Mouse (Mus musculus) activated CD4-positive, CD25-positive, alpha-beta regulatory T cell, adult 4 months (primary cell): Measurements from ENCODE around the gene Chka. TPM values are rescaled to one million over a fixed set of nuclear protein-coding genes. Genes with fewer than 3 reads are reported as not detected.
A peak's percentile ranks its signal among the peaks of the same experiment; 100 is the strongest.

Source experiments
- ATAC-seq: one replicate; pipeline ENCODE4 v1.8.0; 2017
- polyA plus RNA-seq, 2 experiments: library from polyadenylated mRNA; unstranded; fragments of 100-300 nt; shearing (Covaris generic); gene quantifications; one replicate each; pipeline ENCODE4 v1.2.1; 2017

Gene Chka
- polyA plus RNA-seq, 2 experiments from 2014 or later: 3.0 to 3.2 TPM

GRCm38 (mm10) chr19:3846676-3847604 is 4.6 kb upstream of the Chka start:
- no peak for ATAC-seq

- no peak for ATAC-seq
Measured at GRCm38 (mm10) chr19:3847711-3848110, 3.9 kb upstream of the Chka start.

- ATAC-seq: no peak
Measured at GRCm38 (mm10) chr19:3848207-3848808, 3.3 kb upstream of the Chka start.

GRCm38 (mm10) chr19:3849251-3849650 is 2.3 kb upstream of the Chka start:
- ATAC-seq: no peak

- no peak for ATAC-seq
Measured at GRCm38 (mm10) chr19:3850076-3850475, 1.5 kb upstream of the Chka start.

- no peak for ATAC-seq
Measured at GRCm38 (mm10) chr19:3850847-3851469, 615 bp upstream of the Chka start.

GRCm38 (mm10) chr19:3851979-3852681 is 557 bp downstream of the Chka start:
- peak; percentile 5 for ATAC-seq

- ATAC-seq: no peak
Measured at GRCm38 (mm10) chr19:3853121-3853520, 1.5 kb downstream of the Chka start.

GRCm38 (mm10) chr19:3853891-3854290 is 2.3 kb downstream of the Chka start:
- no peak for ATAC-seq

- no peak for ATAC-seq
Measured at GRCm38 (mm10) chr19:3855091-3855490, 3.5 kb downstream of the Chka start.

- no peak for ATAC-seq
Measured at GRCm38 (mm10) chr19:3855601-3856000, 4.0 kb downstream of the Chka start.

GRCm38 (mm10) chr19:3857220-3857619 is 5.6 kb downstream of the Chka start:
- no peak for ATAC-seq

GRCm38 (mm10) chr19:3862713-3863112 is 11.1 kb downstream of the Chka start:
- ATAC-seq: no peak

GRCm38 (mm10) chr19:3864960-3865359 is 13.4 kb downstream of the Chka start:
- ATAC-seq: no peak

GRCm38 (mm10) chr19:3868290-3868689 is 16.7 kb downstream of the Chka start:
- no peak for ATAC-seq

GRCm38 (mm10) chr19:3871468-3871867 is 19.9 kb downstream of the Chka start:
- no peak for ATAC-seq

- ATAC-seq: no peak
Measured at GRCm38 (mm10) chr19:3872373-3872772, 20.8 kb downstream of the Chka start.

GRCm38 (mm10) chr19:3875045-3875444 is 23.5 kb downstream of the Chka start:
- no peak for ATAC-seq

- ATAC-seq: no peak
Measured at GRCm38 (mm10) chr19:3880054-3880848, 28.7 kb downstream of the Chka start.

- ATAC-seq: no peak
Measured at GRCm38 (mm10) chr19:3882214-3882613, 30.6 kb downstream of the Chka start.

- no peak for ATAC-seq
Measured at GRCm38 (mm10) chr19:3884325-3884990, 32.9 kb downstream of the Chka start.
